In the genomic region with DNA sequence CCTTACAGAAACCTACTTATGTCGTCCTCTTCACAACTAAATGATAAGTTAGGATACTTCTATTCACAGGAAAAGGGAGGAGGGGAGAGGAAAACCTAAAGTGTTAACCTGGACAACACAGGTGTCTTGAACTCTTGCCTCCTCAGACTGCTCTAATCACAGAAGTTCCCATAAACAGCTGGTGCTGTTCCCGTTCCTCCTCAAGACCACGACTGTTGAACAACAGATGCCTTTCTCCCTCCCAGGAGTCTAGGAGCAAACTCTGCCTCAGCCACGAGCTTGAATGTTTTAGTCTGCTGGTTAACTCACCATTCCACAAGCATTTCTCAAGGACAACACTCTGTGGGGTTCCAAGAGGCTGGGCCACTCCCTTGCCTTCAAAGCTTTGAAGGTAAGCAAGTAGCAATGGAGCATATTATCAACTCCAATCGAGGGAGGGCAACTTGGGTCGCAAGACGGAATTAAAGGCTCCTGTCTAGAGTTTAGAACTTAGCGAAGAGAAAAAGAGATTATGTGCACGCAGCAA, we compare ENCODE assay signal across 15 mouse cellular contexts.
"Had no signal": no experiment of that assay in that cellular context is flagged by ENCODE, and none has a peak within 500 bp of the region (broad histone marks: within the 10 kb centered on the region; RNA-seq: fewer than 3 reads in every experiment).

No protein-coding gene starts in this region.

- H3K9ac ChIP-seq: limb, embryonic 12.5 days; limb, embryonic 15.5 days; liver, embryonic 14.5 days; liver, postnatal 0 days; lung, embryonic 14.5 days; midbrain, embryonic 13.5 days had no signal

- H3K9me3 ChIP-seq: limb, embryonic 12.5 days; limb, embryonic 15.5 days; megakaryocyte, embryonic 14.5 days; midbrain, embryonic 10.5 days; midbrain, embryonic 13.5 days had no signal

- H3K4me3 ChIP-seq: left cerebral cortex, adult 2 months; limb, embryonic 12.5 days; limb, embryonic 15.5 days; megakaryocyte, embryonic 14.5 days; midbrain, embryonic 10.5 days; midbrain, embryonic 13.5 days had no signal

- H3K4me2 ChIP-seq: limb, embryonic 12.5 days; limb, embryonic 15.5 days; liver, embryonic 11.5 days; lung, embryonic 14.5 days; midbrain, embryonic 13.5 days had no signal

- H3K4me1 ChIP-seq: limb, embryonic 12.5 days; limb, embryonic 15.5 days; megakaryocyte, embryonic 14.5 days; midbrain, embryonic 13.5 days had no signal

- H3K36me3 ChIP-seq: limb, embryonic 12.5 days; limb, embryonic 15.5 days; midbrain, embryonic 10.5 days; midbrain, embryonic 13.5 days had no signal

- DNase-seq: kidney, adult 9 months; kidney, postnatal 14 days; kidney, postnatal 4 days; liver, postnatal 0 days; lung, embryonic 14.5 days; thymus, postnatal 25 days had no signal

- H3K27me3 ChIP-seq: limb, embryonic 15.5 days; midbrain, embryonic 13.5 days had no signal

- H3K27ac ChIP-seq: left cerebral cortex, adult 2 months; limb, embryonic 12.5 days; limb, embryonic 15.5 days; liver, embryonic 14.5 days; macrophage; midbrain, embryonic 10.5 days; midbrain, embryonic 13.5 days had no signal

- ATAC-seq: liver, postnatal 0 days had no signal
